Mouse (Mus musculus) Patski (cell line): ENCODE results near the gene D630003M21Rik. TPM values are rescaled to one million over a fixed set of nuclear protein-coding genes. Genes with fewer than 3 reads are reported as not detected.

Experiments
- ATAC-seq: fragments of 100-300 bp; one replicate; pipeline ENCODE4 v1.8.0; 2021
- CTCF ChIA-PET: fragments of 350-600 bp; sonication (Branson Sonifier 250); formaldehyde crosslinking; loops from one replicate; lab custom pipeline; 2022; ENCODE audit warnings: inconsistent platforms; lab: Charles Lee
- POLR2A ChIA-PET: fragments of 350-600 bp; sonication (Branson Sonifier 250); formaldehyde crosslinking; loops from one replicate; lab custom pipeline; 2022; ENCODE audit warnings: antibody characterized with exemption, inconsistent platforms; lab: Charles Lee
- DNase-seq: peaks from one replicate; pipeline ENCODE4 v3.0.0-alpha.2; 2011; ENCODE audit warnings: low read depth, low spot score
- H3K27me3 ChIP-seq: fragments of 371-371 bp; one replicate; pipeline ENCODE4 v1.5.1; 2021
- CTCF ChIP-seq: fragments of 100-300 bp; IDR thresholded peaks from one replicate; pipeline ENCODE4 v1.5.1; 2021
- in situ Hi-C: fragments of 300-500 bp; cut with MboI; formaldehyde crosslinking; loops from 3 replicates; pipeline ENCODE4 v1.11.1; 2018; ENCODE audit warnings: low pct_unique_long_range_greater_than_20kb, mixed read lengths
- polyA plus RNA-seq: library from polyadenylated mRNA; unstranded; gene quantifications from one replicate; pipeline ENCODE4 v1.2.3, GENCODE M21; 2021

Gene D630003M21Rik
- polyA plus RNA-seq, 1 experiment from 2014 or later = 49.6 TPM

GRCm38 (mm10) chr2:158221446-158222084 is 7.5 kb downstream of the D630003M21Rik start:
- in situ Hi-C loops = no loop called here
- CTCF ChIA-PET = interaction anchor here (2.6 kb wide), 1 partner anchor 119 kb away, joined by 6 read pairs; no protein-coding TSS in a partner anchor
- no peaks in the 10 kb centered on the region for H3K27me3 ChIP-seq
- DNase-seq (no peak), ATAC-seq (no peak)
- no peak for TF ChIP-seq CTCF
- POLR2A ChIA-PET = no interaction called here

GRCm38 (mm10) chr2:158219562-158219961 is 9.5 kb downstream of the D630003M21Rik start:
- no peak for TF ChIP-seq CTCF
- POLR2A ChIA-PET = no interaction called here
- CTCF ChIA-PET = no interaction called here
- H3K27me3 ChIP-seq = no peaks in the 10 kb centered on the region
- ATAC-seq (no peak), DNase-seq (no peak)
- in situ Hi-C loops = loop anchor here (5.0 kb wide), 2 partner anchors 38 to 123 kb away; partner anchors contain the start of gene Bpi

- ATAC-seq (no peak), DNase-seq (no peak)
- in situ Hi-C loops = loop anchor here (5.0 kb wide), 2 partner anchors 41 to 126 kb away; partner anchors contain the start of gene Bpi
- no peaks in the 10 kb centered on the region for H3K27me3 ChIP-seq
- ChIA-PET CTCF (interaction anchor here (2.4 kb wide), 1 partner anchor 9 kb away, joined by 12 read pairs; no protein-coding TSS in a partner anchor), POLR2A (interaction anchor here (0.9 kb wide), 1 partner anchor 9 kb away, joined by 3 read pairs; no protein-coding TSS in a partner anchor)
- no peak for TF ChIP-seq CTCF
Measured at GRCm38 (mm10) chr2:158216510-158216909, 12.5 kb downstream of the D630003M21Rik start.

- peak; percentile 84 for ATAC-seq
- CTCF ChIA-PET = interaction anchor here (0.9 to 2.4 kb wide), 4 partner anchors 9 to 132 kb away, joined by 3 to 12 read pairs (median 4); no protein-coding TSS in a partner anchor
- POLR2A ChIA-PET = interaction anchor here (0.9 kb wide), 2 partner anchors 10 to 15 kb away, joined by 3 read pairs; no protein-coding TSS in a partner anchor
- peak; percentile 99 for DNase-seq
- in situ Hi-C loops = loop anchor here (5.0 kb wide), 2 partner anchors 42 to 127 kb away; partner anchors contain the start of gene Bpi
- no peak for TF ChIP-seq CTCF
- no peaks in the 10 kb centered on the region for H3K27me3 ChIP-seq
Measured at GRCm38 (mm10) chr2:158215283-158216117, 13.5 kb downstream of the D630003M21Rik start.

- DNase-seq = no peak
- H3K27me3 ChIP-seq = no peaks in the 10 kb centered on the region
- CTCF ChIA-PET = interaction anchor here (1.0 to 2.4 kb wide), 5 partner anchors 47 to 135 kb away, joined by 3 to 19 read pairs (median 5); no protein-coding TSS in a partner anchor
- TF ChIP-seq CTCF = no peak
- no peak for ATAC-seq
- in situ Hi-C loops = no loop called here
- POLR2A ChIA-PET = interaction anchor here (0.7 kb wide), 1 partner anchor 203 kb away, joined by 8 read pairs; no protein-coding TSS in a partner anchor
Measured at GRCm38 (mm10) chr2:158211764-158212471, 17.1 kb downstream of the D630003M21Rik start.

GRCm38 (mm10) chr2:158210958-158211357 is 18.1 kb downstream of the D630003M21Rik start:
- DNase-seq = no peak
- CTCF ChIA-PET = interaction anchor here (0.9 to 4.0 kb wide), 15 partner anchors 13 to 151 kb away, joined by 3 to 19 read pairs (median 4); partner anchors contain the start of genes Bpi and Lbp
- TF ChIP-seq CTCF = no peak
- no peak for ATAC-seq
- H3K27me3 ChIP-seq = no peaks in the 10 kb centered on the region
- POLR2A ChIA-PET = interaction anchor here (0.7 to 0.9 kb wide), 2 partner anchors 12 to 204 kb away, joined by 3 to 8 read pairs; no protein-coding TSS in a partner anchor
- in situ Hi-C loops = no loop called here

GRCm38 (mm10) chr2:158210503-158210902 is 18.5 kb downstream of the D630003M21Rik start:
- in situ Hi-C loops = no loop called here
- ChIA-PET CTCF (interaction anchor here (0.9 to 4.0 kb wide), 16 partner anchors 13 to 151 kb away, joined by 3 to 19 read pairs (median 4); partner anchors contain the start of genes Bpi and Lbp), POLR2A (interaction anchor here (0.9 kb wide), 1 partner anchor 12 kb away, joined by 3 read pairs; no protein-coding TSS in a partner anchor)
- TF ChIP-seq CTCF = no peak
- DNase-seq (no peak), ATAC-seq (no peak)
- no peaks in the 10 kb centered on the region for H3K27me3 ChIP-seq

- in situ Hi-C loops = no loop called here
- ATAC-seq = no peak
- ChIA-PET POLR2A (no interaction called here), CTCF (interaction anchor here (0.8 to 4.0 kb wide), 5 partner anchors 43 to 137 kb away, joined by 3 to 19 read pairs (median 4); no protein-coding TSS in a partner anchor)
- no peak for TF ChIP-seq CTCF
- no peak for DNase-seq
- H3K27me3 ChIP-seq = no peaks in the 10 kb centered on the region
Measured at GRCm38 (mm10) chr2:158209776-158210175, 19.2 kb downstream of the D630003M21Rik start.

GRCm38 (mm10) chr2:158207848-158208247 is 21.2 kb downstream of the D630003M21Rik start:
- ChIA-PET CTCF (interaction anchor here (0.9 to 4.0 kb wide), 8 partner anchors 11 to 147 kb away, joined by 3 to 16 read pairs (median 5); no protein-coding TSS in a partner anchor), POLR2A (interaction anchor here (0.8 to 1.5 kb wide), 3 partner anchors 10 to 124 kb away, joined by 3 read pairs; no protein-coding TSS in a partner anchor)
- no peak for TF ChIP-seq CTCF
- in situ Hi-C loops = no loop called here
- ATAC-seq (peak; percentile 51), DNase-seq (no peak)
- no peaks in the 10 kb centered on the region for H3K27me3 ChIP-seq
